Mouse (Mus musculus): ENCODE data around the gene Oxsr1. TPM values are rescaled to one million over a fixed set of nuclear protein-coding genes. Genes with fewer than 3 reads are reported as not detected.

The Oxsr1 gene
- total RNA-seq, 4 experiments from 2014 or later: 52.5 to 63.2 (median 55.3) TPM

- DNase-seq (ENCODE audit: low spot score): no peak
Observed at GRCm38 (mm10) chr9:119338350-119338749, 16.1 kb upstream of the Oxsr1 start.

GRCm38 (mm10) chr9:119337842-119338241, 15.6 kb upstream of the Oxsr1 start:
- no peak for DNase-seq (ENCODE audit: low spot score)

- DNase-seq (ENCODE audit: low spot score): no peak
Observed at GRCm38 (mm10) chr9:119335571-119335970, 13.3 kb upstream of the Oxsr1 start.

- no peak for DNase-seq (ENCODE audit: low spot score)
Observed at GRCm38 (mm10) chr9:119334834-119335233, 12.6 kb upstream of the Oxsr1 start.

DNA sequence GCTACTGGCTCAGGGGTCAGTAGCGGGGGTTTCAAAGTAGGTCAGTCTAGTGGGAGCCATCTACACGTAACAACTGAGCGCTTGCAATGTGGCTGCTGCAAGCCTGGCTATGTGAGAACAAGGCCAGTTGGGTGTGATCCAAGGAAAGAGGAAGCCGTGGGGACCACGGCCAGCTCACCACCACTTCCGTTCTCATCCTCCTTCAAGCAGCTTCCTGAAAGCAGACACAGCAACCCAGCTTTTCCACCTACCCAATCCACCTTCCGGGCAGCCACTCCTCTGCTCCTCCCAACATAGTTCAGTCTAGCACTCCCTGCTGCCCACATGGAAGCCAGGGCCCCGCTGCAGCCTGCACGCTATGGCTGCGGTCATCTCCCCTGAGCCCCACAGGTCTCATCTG, 12.1 kb upstream of the Oxsr1 start:
- DNase-seq (ENCODE audit: low spot score): peak; percentile 80

GRCm38 (mm10) chr9:119330186-119330963, 8.1 kb upstream of the Oxsr1 start:
- no peak for DNase-seq (ENCODE audit: low spot score)

DNA sequence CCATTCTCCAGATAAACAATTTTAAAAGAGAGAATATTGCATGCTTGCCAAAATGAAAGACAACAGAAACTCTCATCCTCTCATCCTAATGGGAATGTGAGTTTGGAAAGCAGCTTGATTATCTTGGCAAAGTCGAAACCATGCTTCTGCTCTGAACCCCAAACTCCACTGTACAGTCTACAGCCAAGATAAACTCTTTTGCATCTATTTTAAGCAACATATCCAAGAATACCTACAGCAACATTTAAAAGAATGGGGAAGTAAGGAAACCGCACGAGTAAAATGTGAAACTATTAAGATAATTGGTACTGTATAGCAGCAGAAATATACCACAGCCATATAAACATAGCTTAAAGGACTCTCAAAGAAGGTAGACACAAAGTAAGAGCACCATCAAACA, 6.3 kb upstream of the Oxsr1 start:
- no peak for DNase-seq (ENCODE audit: low spot score)

DNA sequence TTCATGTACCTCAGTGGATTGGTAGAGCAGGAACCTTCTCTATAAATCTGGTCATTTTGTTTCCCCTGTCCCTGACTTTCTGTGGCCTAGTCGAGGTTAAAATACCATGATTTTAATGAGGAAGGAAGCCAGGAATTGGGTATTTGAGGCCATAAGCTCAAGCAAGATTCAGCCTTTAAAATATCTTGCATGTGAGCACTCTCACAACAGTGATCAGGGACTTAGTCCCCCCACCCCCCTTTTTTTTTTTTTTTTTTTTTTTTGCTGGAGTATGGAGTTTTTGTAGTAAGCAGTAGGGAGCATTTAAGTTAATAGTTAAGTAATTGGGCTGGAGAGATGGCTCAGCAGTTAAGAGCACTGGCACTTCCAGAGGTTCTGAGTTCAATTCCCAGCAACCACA, 1.9 kb upstream of the Oxsr1 start:
- no peak for DNase-seq (ENCODE audit: low spot score)

- DNase-seq (ENCODE audit: low spot score): no peak
Observed at GRCm38 (mm10) chr9:119323260-119323645, 1.0 kb upstream of the Oxsr1 start.

DNA sequence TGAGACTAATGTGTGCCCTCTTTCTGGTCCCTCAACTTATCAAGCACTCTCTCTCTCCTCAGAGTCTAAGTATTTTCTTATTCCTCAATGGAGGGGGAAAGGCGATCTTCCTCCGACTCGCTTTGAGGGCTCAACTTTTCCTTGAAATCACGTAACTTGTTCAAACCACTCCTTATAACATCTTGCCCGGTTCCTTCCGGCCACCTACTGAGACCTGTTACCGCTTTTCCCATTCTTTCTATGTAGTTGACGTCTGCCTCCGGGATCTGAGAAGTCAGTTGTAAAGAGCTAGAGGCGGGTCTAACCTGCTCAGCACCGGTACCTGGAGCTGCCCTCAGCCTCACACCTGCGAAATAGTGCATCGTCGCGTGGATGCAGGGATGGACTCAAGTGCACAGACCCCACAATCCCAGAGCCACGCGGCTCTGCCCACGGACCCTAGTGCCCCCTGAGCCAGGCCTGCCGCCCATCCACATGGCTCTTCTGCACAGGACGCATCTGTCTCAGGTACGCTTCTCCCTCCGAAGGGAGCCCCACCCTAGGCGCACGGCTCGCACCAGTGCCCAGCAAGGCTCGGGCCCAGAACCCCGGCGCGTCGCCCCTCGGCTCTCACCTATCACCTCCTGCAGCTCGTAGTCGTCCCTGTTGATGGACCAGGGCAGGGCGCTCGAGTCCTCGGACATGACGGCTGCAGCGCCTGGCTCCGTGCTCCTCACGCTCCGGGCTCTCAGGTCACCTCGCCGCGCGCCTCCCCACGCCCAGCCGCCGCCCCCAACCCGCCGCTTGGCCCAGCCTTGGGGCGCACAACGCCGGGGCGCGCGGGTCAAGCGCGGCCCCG, 616 bp downstream of the Oxsr1 start:
- DNase-seq (ENCODE audit: low spot score): no peak

GRCm38 (mm10) chr9:119320946-119321345, 1.3 kb downstream of the Oxsr1 start:
- DNase-seq (ENCODE audit: low spot score): no peak

DNA sequence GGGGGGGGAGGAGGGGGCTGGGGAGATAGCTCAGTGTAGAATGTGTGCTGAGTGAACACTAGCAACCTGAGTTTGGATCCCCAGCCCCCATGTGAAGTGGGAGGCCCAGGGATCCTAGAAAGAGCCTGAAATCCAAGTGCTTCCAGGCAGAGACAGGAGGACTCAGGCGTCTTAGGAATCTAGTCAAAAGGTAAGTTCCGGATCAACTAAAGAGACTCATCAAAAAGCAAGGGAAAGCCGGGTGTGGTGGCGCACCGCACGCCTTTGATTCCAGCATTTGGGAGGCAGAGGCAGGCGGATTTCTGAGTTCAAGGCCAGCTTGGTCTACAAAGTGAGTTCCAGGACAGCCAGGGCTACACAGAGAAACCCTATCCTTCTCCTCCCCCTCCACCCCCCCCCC, 1.8 kb downstream of the Oxsr1 start:
- DNase-seq (ENCODE audit: low spot score): no peak

DNA sequence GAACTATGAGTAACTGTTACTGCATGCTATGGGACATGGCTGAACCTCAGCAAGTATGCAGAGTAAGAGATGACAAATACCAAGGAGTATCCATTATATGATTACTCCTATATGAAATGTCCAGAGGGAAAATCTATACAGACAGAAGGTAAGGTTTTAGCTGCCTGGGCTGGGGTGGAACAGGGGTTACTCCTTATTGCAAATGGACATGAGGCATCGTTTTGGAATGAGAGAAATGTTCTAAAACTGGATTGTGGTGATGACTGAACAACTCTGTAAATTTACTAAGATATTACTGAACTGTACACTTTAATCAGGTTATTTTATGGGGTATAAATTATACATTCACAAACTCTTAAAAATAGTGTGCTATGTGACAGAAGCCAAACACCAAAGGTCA, 3.3 kb downstream of the Oxsr1 start:
- no peak for DNase-seq (ENCODE audit: low spot score)

- DNase-seq (ENCODE audit: low spot score): no peak
Observed at GRCm38 (mm10) chr9:119313096-119313495, 9.1 kb downstream of the Oxsr1 start.

DNA sequence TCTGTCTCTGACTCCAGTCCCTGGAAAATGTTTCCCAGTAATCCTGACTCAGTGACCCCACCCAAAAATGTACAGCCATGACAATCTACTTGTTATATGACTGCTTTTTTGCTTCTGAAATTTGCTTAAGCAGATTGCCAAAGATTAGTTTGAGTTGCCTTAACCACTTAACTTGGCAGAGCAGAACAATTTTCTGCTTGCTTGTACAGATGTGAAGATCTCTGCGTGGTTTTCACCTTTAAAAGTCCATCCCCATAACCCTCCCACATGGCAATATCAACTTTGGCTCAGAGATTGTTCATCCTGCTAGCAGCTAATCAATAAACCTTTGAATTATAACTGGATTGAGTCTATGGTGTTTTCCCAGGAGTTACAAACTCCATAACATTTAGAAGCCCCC, 13.2 kb downstream of the Oxsr1 start:
- no peak for DNase-seq (ENCODE audit: low spot score)

DNA sequence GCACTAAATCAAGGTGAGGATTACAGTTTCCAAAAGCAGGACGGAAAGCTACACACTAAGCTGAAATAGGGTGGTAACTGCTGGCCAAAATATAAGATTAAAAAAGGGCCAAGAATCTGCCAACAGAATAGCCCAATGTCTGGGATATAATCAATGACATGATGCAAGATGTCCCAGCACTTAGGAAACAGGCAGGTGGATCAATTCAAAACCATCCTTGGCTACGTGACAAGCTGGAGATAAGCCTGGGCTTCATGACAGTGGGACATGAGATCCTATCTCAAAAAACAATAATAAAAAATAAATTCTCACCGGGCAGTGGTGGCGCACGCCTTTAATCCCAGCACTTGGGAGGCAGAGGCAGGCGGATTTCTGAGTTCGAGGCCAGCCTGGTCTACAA, 16.4 kb downstream of the Oxsr1 start:
- DNase-seq (ENCODE audit: low spot score): no peak

DNA sequence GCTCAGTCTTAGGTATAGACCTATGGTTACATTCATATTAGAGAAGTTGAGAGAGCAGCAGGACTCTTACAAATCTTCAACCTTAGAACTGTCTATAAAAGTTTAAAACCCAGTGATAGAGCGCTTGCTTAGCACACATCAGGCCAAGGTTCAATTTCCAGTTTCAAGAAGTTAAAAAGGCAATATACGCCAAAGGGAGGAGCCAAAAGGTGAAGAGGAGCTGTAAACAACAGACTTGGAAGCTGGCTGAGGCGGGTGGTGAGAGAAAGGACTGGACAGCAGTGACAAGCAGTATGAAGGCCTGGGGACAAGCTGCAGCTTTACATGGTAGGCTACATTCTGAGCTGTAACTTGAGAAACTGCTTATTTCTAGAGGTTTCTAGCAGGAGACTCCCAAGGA, 23.7 kb downstream of the Oxsr1 start:
- DNase-seq (ENCODE audit: low spot score): no peak

DNA sequence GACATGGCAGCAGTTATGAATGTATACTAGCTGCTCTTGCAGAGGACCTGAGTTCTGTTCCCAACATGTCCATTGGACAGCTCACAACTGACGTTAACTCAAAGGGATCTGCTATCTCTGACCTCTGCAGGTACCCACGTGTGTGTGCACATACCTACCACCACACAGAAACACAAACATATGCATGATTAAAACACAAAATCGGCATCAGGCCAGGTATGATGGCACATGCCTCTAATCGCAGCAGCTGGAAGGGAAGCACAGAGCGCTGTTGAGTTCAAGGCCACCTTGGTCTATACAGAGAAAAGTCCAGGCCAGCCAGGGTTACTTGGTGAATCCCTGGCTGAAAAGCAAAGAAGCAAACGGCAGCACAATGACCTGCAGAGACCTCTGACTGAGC, 24.5 kb downstream of the Oxsr1 start:
- DNase-seq (ENCODE audit: low spot score): no peak

DNA sequence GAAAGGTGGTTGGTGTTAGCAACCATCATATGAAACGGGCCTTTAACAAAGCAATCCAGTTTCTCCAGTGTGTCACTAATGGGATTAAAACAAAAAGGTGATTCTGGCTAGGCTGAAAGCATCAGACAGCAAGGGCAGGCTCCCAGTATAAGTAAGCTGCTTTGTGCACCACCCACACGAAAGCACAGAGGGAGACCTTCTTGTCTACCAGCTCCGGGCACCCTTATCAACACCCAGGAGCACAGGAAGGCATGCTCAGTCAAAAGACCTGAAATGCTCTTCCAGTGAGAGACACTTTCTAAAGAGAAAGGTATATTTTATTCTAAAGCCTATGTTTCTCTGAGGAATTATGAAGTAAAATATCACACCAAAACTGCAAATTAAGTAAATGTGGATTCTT, 31.4 kb downstream of the Oxsr1 start:
- DNase-seq (ENCODE audit: low spot score): no peak

GRCm38 (mm10) chr9:119280894-119281682, 41.1 kb downstream of the Oxsr1 start:
- DNase-seq (ENCODE audit: low spot score): no peak

DNA sequence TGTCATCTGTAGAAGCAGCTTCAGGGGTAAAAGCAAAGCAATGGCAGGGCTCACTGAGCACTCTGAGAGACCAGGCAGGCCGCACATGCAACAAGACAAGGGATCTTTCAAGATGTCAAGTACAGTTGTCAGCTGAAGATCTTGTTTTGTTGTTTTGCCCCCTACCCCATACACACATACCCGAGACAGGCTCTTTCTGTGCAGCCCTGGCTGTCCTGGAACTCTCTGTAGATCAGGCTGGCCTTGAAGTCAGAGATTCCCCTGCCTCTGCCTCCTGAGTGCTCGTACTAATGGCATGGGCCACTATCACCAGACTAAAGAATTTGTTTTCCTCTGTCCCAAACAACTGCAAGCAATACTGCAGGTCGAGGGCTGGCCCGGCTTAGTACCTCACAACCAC, 44.2 kb downstream of the Oxsr1 start:
- DNase-seq (ENCODE audit: low spot score): no peak

- peak; percentile 19 for DNase-seq (ENCODE audit: low spot score)
Observed at GRCm38 (mm10) chr9:119276321-119276720, 45.9 kb downstream of the Oxsr1 start.
